Mouse (Mus musculus) heart, postnatal 0 days (tissue): ENCODE results near the gene Trpv3. TPM values are rescaled to one million over a fixed set of nuclear protein-coding genes. Genes with fewer than 3 reads are reported as not detected.
"Not testable (repeated sequence)": the region's sequence is repeated elsewhere in the genome, so short reads cannot be mapped to it uniquely, and the experiment has no call there.

Source experiments
- ATAC-seq: fragments of 200-750 bp; cut with Nextera tagmentation; 2 replicates; pipeline ENCODE4 v1.8.0; 2017; ENCODE audit warnings: low read depth, moderate number of reproducible peaks, moderate library complexity; ENCODE audit not compliant: insufficient read depth
- DNase-seq: peaks from one replicate; pipeline ENCODE4 v3.0.0-alpha.2; 2016; ENCODE audit warnings: low spot score
- H3K27ac ChIP-seq: fragments of 300-500 bp; sonication (generic); 2 replicates; pipeline ENCODE4 v1.5.1; 2014; ENCODE audit warnings: low read depth, mild to moderate bottlenecking
- H3K27me3 ChIP-seq: fragments of 300-500 bp; sonication (generic); 2 replicates; pipeline ENCODE4 v1.6.1; 2014; ENCODE audit warnings: low read length, mixed read lengths; ENCODE audit not compliant: control insufficient read depth, insufficient read depth
- H3K36me3 ChIP-seq: fragments of 300-500 bp; sonication (generic); replicated peaks from 2 replicates; pipeline ENCODE4 v1.6.1; 2014; ENCODE audit warnings: low read length, mixed read lengths; ENCODE audit not compliant: control insufficient read depth, insufficient read depth
- H3K4me1 ChIP-seq: fragments of 300-500 bp; sonication (generic); 2 replicates; pipeline ENCODE4 v1.6.1; 2014; ENCODE audit warnings: antibody characterized with exemption; ENCODE audit not compliant: control insufficient read depth, insufficient read depth
- H3K4me2 ChIP-seq: fragments of 300-500 bp; sonication (generic); 2 replicates; pipeline ENCODE4 v1.6.1; 2014; ENCODE audit warnings: low read depth, mild to moderate bottlenecking, low read length, moderate library complexity
- H3K4me3 ChIP-seq: fragments of 300-500 bp; sonication (generic); 2 replicates; pipeline ENCODE4 v1.5.1; 2014; ENCODE audit warnings: low read depth, low read length
- H3K9ac ChIP-seq: fragments of 300-500 bp; sonication (generic); replicated peaks from 2 replicates; pipeline ENCODE4 v1.6.1; 2014; ENCODE audit warnings: low read depth, low read length, mixed read lengths
- H3K9me3 ChIP-seq: fragments of 300-500 bp; sonication (generic); replicated peaks from 2 replicates; pipeline ENCODE4 v1.6.1; 2016; ENCODE audit warnings: low read length; ENCODE audit not compliant: control insufficient read depth
- CTCF ChIP-seq: IDR thresholded peaks from 2 replicates; pipeline ENCODE4 v1.5.1; 2016; ENCODE audit warnings: antibody characterized with exemption, control low read depth, low read depth
- EP300 ChIP-seq: IDR thresholded peaks from 2 replicates; pipeline ENCODE4 v1.6.1; 2016; ENCODE audit warnings: antibody characterized with exemption, low read depth
- WGBS: fragments of 180-500 bp; shearing (Covaris S2); extraction: QIAGEN DNeasy Blood & Tissue Kit; methylation state at CpG from one replicate; pipeline ENCODE4 v1.1.7; 2014; 5-methylcytosine and 5-hydroxymethylcytosine counted together
- polyA plus RNA-seq: library from polyadenylated mRNA; unstranded; fragments of >200 nt; fragmentation: Nextera tagmentation; extraction: Ambion mirVana; gene quantifications from 2 replicates; pipeline ENCODE4 v1.2.1, GENCODE M21; 2015
- total RNA-seq: library from RNA; depleted of rRNA; stranded (reverse); fragments of >200 nt; gene quantifications from 2 replicates; pipeline ENCODE4 v1.2.3, GENCODE M21; 2014; ENCODE audit warnings: low replicate concordance

Gene Trpv3
- total and polyA plus RNA-seq, 2 experiments from 2014 or later = 0.04 to 0.07 TPM

GRCm38 (mm10) chr11:73289621-73290020 lies 22.4 kb downstream of the Trpv3 start:
- WGBS = 61% methylated on average over 1 of the region's 1 CpGs

GRCm38 (mm10) chr11:73303123-73303522 lies 35.9 kb downstream of the Trpv3 start:
- Histone ChIP-seq H3K4me3 (no peak overlapping the region), H3K27ac (no peak overlapping the region), H3K9me3 (no peaks in the 10 kb centered on the region), H3K4me2 (no peak overlapping the region), H3K4me1 (no peaks in the 10 kb centered on the region), H3K9ac (no peak overlapping the region), H3K36me3 (no peaks in the 10 kb centered on the region), H3K27me3 (no peaks in the 10 kb centered on the region)
- no peak for ATAC-seq
- no peak for DNase-seq
- TF ChIP-seq CTCF (no peak), EP300 (no peak)
- 57% methylated on average over 2 of the region's 2 CpGs for WGBS

More at GRCm38 (mm10) chr11:73289621-73290020, 22.4 kb downstream of the Trpv3 start:
- ATAC-seq (no peak), DNase-seq (no peak)
- TF ChIP-seq CTCF (no peak), EP300 (no peak)
- no peaks in the 10 kb centered on the region for H3K4me1 ChIP-seq
- H3K4me2 ChIP-seq = no peak overlapping the region
- no peak overlapping the region for H3K4me3 ChIP-seq
- H3K27ac ChIP-seq = no peak overlapping the region
- H3K9me3 ChIP-seq = no peaks in the 10 kb centered on the region
- no peaks in the 10 kb centered on the region for H3K36me3 ChIP-seq
- no peaks in the 10 kb centered on the region for H3K27me3 ChIP-seq
- no peak overlapping the region for H3K9ac ChIP-seq

- no peaks in the 10 kb centered on the region for H3K4me1 ChIP-seq
- 37% methylated on average over 3 of the region's 3 CpGs for WGBS
- no peaks in the 10 kb centered on the region for H3K36me3 ChIP-seq
- no peaks in the 10 kb centered on the region for H3K9me3 ChIP-seq
- H3K27ac ChIP-seq = no peak overlapping the region
- H3K4me2 ChIP-seq = no peak overlapping the region
- H3K9ac ChIP-seq = no peak overlapping the region
- H3K4me3 ChIP-seq = no peak overlapping the region
- H3K27me3 ChIP-seq = no peaks in the 10 kb centered on the region
- DNase-seq (no peak), ATAC-seq (no peak)
- TF ChIP-seq EP300 (no peak), CTCF (no peak)
Measured at GRCm38 (mm10) chr11:73315961-73316360, 48.8 kb downstream of the Trpv3 start.

DNA sequence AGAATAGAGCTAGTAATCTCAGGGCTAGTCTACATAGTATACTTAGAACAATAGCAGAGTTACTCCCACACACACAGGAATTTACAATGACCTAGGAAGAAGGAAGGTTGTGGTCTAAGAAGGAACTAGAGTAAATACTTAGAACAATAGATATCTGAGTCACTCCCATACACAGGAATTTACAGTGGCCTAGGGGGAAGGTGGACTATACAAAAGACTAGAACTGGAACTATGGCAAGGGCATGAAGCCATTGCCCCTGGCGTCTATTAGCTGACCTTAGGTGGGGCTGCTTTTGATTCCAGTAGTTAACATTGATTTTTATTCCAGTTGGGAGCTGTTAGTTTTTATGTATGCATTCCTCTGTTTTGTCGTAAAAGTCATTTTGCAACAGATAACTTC lies 51.4 kb downstream of the Trpv3 start:
- DNase-seq, ATAC-seq: not testable (repeated sequence)

DNA sequence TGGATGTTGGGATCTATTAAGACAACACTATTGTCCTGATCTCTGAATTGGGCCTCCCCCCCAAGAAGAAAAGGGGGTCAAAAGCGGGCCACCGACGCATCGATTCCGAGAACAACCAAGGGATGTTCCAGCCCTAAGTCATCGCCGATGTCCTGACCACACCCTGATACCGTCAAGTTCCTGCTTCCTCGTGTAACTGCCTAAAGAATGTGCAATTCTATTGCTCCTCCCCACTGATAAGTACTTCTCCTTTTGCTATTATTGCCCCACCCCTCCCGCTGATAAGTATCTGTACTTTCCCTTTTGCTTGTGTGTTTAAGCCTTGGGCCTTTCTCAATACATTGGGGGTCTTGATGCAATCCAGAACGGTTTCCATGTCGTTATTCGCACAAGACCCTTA lies 53.9 kb downstream of the Trpv3 start:
- WGBS = 81% methylated on average over 13 of the region's 13 CpGs
- H3K9me3 ChIP-seq, ATAC-seq, H3K4me2 ChIP-seq, H3K36me3 ChIP-seq, H3K4me1 ChIP-seq, H3K9ac ChIP-seq, H3K4me3 ChIP-seq, H3K27ac ChIP-seq, DNase-seq, H3K27me3 ChIP-seq: not testable (repeated sequence)

More for the DNA sequence above, 51.4 kb downstream of the Trpv3 start:
- H3K27me3 ChIP-seq, H3K27ac ChIP-seq, H3K9me3 ChIP-seq, H3K4me2 ChIP-seq, H3K4me1 ChIP-seq, H3K9ac ChIP-seq, H3K36me3 ChIP-seq, H3K4me3 ChIP-seq: not testable (repeated sequence)
- WGBS = 59% methylated on average over 2 of the region's 2 CpGs

DNA sequence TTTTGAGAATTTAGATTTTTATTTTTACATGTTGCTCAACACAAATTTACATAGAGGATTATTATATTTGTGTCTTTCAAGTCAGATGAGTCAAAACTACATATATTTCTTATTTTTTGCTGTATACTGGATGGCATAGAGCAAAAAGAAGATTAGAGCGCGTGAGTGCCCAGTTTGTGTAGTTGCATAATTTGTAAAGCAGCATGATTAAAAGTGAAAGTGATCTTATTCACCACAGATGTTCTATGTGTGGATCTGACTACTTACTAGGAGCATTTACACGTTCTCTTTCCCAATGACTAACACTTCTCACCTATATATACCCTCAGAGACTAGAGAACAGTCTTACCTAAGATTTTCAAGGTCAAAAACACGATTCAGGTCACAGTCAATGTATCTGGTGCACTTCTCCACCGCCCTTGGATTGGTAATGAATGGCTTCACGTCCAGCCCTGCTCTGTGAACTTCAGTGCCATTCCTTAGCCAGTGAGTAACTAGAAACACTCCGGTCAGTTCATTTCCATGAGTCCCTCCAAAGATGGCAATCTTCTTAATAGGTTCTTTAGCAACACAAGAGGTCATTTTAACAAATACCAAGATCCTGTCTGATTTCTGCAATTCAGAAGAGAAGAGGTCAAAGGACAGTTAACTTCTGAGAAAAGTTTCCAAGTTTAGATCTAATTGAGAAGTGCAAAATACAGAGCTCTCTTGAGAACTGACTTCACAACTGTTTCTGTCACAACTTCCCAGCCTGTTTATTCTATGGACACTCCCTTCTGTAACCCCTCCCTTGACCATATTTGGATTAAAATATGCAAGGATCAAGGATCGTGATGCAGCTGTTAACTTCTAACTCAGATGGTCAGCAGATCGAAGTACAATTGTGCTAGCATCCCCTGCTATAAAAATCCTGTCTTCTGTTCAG lies 57.0 kb downstream of the Trpv3 start:
- no peak for TF ChIP-seq EP300
- TF ChIP-seq CTCF = no peak
- H3K4me2 ChIP-seq = no peak overlapping the region
- no peaks in the 10 kb centered on the region for H3K36me3 ChIP-seq
- H3K27ac ChIP-seq = no peak overlapping the region
- ATAC-seq (no peak), DNase-seq (no peak)
- H3K4me3 ChIP-seq = no peak overlapping the region
- 64% methylated on average over 9 of the region's 9 CpGs for WGBS
- no peak overlapping the region for H3K9ac ChIP-seq
- H3K4me1 ChIP-seq = no peaks in the 10 kb centered on the region
- H3K27me3 ChIP-seq = no peaks in the 10 kb centered on the region
- no peaks in the 10 kb centered on the region for H3K9me3 ChIP-seq
